Mouse (Mus musculus): ENCODE measurements at regions not wholly inside any gene's neighbourhood (a gene's known extent, or its start where the extent isn't known, plus 50 kb on each side); places are given as distances from the start of the nearest gene placed in this dataset.
A peak's percentile ranks its signal among the peaks of the same experiment; 100 is the strongest.

- no peak for DNase-seq
These were observed 84.1 kb upstream of the Irs2 start for GRCm38 (mm10) chr8:11092348-11092747.

- no peak for DNase-seq
These were observed 83.6 kb upstream of the Irs2 start for GRCm38 (mm10) chr8:11091675-11092345.

GRCm38 (mm10) chr8:11088946-11089665 is 80.8 kb upstream of the Irs2 start:
- DNase-seq = peak; percentile 64 to 85

DNA sequence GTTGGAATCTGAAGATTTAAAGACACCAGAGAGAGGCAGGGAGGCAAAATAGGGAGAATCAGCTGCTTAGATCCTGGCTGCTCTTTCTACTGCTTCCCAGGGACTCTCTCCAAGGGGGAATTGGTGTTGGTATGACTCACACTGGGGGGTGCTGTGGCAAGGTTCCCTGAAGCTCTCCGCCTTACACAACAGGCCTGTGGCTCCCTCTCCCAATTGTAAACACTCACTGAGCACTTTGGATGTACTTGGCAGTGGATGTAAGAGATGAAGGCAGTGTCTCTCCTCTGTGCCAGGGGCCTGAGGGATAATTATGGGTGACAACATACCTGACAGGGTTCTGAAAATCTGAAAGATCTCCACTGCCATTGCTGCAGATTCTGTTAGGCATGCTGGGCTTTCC is 77.0 kb upstream of the Irs2 start:
- no peak for DNase-seq

DNA sequence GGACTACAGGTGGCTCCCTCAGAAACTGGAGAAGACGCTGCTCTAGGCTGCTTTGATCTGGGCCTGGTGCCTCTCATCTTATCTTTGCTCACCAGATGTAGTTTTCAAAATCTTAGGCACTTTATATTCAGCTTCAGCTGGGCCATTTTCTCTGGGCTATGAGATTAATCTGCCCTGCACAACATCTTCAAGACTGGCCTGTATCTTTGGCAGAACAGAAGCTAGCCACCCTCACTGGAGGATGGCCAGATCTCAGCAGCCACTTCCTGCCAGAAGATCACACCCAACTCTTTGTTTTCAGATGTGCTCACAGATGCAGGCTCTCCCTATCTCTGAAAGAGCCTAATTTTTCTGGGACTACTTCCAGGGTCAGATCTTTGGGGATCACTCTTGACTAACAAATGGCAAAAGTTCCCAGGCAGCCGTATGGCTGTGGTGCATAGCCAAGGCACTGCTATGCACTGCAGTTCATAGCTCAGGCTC is 75.8 kb upstream of the Irs2 start:
- DNase-seq = peak; percentile 37 to 66

DNA sequence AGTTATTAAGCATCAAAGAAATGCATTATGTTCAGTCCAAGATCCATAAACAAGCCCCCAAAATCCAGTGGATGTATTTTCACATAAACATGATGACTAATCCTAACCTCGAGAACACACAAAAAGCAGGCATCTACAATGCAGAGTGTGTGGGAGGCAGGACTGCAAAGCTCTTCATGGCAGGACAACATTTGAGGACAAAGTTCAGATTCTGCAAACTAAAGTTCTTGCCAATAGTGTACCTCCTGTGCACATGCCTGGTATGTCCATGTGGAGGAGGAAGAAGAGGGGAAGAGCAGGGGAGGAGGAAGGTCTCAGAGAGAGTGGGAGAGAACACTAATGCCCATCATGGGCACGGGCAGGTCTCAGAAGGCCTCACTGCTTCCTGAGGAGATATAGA is 72.6 kb upstream of the Irs2 start:
- DNase-seq = no peak

DNA sequence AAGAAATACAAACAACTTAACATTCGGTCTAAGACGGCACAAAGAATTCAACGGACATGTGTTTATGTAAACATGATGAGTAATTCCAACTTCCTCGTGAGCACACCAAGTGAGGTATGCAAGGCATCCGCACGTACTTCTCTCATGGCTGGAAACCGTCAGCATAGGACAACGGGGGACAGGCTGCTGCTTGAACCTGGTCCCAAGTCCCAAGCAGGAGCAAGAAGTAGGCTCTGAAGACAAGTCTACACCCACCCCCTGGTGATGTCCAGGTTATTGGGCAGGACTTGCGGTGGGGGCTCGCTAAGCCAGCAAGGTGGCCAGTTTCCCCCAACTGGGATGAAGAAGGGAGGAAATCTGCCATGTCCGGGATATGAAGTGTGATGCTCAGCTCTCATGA is 71.5 kb upstream of the Irs2 start:
- DNase-seq = no peak

DNA sequence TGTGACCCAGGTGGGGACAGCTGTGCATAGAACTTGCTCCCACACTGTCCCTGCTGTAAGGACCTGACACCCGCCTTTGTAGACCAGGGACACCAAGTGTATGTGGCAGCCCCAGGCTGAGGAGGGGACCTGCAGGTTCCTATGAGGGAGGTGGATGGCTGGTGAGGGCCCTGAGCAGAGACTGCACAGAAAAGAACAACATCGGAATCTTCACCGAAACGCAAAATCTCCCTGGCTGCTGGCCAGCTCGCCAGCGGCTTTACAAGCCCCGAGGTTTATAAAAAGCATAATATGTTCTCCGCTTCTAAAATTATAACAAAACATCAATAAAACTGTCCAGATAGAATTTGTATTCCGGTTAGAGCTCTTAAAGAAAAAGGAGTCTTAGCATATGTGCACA is 68.9 kb upstream of the Irs2 start:
- peak; percentile 52 to 61 for DNase-seq

- DNase-seq = no peak
These were observed 62.9 kb upstream of the Irs2 start for GRCm38 (mm10) chr8:11071162-11071561.

GRCm38 (mm10) chr8:11067450-11067849 is 59.2 kb upstream of the Irs2 start:
- DNase-seq = no peak

DNA sequence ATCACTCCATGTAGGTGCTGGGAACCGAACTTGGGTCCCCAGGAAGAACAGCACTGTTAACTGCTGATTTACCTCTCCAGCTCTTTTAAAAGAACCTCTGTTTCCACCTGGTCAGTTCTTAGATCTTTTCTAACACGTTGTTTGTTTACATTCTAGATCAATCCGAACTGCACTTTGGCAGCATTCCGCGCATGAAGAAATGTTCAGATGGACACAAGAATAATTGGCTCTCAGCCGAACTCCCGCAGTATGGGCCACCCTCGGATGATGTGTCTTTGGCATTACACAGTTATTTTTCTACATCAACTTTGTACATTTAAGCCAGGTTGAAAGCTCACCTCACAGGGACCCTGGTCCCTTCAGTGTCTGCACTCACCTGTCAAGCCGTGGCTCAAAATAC is 57.7 kb upstream of the Irs2 start:
- no peak for DNase-seq

DNA sequence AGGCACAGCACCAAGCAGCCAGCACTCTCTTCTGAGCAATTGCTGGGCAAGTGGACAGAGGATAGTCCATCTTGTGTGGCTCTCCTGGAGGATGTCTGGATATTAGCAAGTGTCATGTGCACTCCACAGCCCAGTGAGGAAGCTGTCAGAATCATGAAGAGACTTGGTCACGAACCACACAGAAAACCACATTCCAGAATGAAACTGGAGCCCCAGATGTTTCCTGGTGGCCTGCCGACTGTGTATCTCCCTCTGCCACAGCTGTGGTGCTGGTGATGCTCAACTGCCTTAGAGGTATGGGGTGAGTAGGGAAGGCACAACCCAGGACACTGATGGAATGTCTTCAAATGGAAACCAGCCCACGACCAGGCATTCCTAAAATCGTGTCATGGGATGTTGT is 57.0 kb upstream of the Irs2 start:
- DNase-seq = no peak

DNA sequence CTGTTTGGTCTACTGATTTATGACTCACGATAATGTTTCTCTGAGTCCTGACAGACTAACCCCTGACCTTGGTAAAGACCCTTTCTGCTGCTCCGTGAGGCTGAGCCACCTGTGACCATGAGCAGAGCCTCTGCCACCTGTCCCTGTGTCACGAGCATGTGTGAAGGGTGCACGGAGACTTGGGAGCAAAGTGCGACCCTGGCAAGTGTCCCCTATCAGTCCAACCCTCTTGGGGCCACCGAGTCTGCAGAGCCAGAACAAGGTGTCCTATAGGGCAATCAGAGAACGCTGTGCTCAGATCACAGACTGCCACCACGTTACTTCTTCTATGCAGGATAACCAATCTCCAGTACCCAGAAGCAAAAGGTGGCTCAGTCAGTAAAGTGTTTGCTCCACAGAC is 54.8 kb upstream of the Irs2 start:
- DNase-seq = no peak

DNA sequence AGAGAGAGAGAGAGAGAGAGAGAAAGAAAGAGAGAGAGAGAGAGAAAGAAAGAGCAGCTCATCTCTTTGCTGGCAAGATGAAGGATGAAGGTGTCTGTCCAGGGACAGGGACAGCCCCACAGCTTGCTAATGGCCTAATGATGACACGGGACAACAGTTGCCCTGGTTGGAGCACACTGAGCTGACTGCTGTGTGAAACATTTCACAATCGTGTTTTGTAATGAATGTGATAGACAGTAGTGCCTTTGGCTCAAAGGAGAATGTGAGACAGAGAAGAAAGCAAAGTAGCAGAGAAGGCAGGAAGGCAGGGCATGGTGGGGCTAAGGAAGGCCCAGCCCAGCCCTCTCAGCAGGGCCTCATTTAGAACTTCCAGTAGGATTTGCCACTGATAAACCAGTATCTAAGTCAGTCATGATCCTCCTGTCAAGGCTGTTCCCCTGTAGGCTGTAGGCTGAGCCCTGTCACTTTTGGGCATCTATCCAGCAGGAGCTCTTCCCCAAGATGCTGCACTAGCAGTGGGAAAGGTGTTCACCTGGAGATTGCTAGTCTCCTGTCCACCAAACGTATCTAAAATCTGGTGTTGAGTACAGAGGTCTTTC is 54.2 kb upstream of the Irs2 start:
- DNase-seq = no peak

DNA sequence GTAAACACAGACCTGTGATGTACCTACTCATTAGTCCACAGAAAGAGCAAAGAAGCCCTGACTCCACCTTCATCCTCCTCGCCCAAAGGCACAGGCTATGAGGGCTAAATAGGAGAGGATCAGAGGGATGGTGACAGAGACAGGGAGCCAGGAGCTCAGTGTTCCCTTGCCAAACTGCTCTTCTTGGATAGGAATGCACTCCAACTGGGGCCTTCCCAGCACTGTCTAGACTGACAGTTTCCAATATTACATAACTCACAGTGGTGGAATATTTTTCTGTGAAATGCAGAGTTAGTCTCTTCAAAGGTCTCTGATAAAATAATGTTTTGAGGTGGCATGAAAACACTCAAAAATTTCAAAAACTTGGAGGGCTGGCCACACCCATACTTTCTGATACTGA is 53.5 kb upstream of the Irs2 start:
- DNase-seq = no peak

GRCm38 (mm10) chr8:11060604-11061003 is 52.3 kb upstream of the Irs2 start:
- DNase-seq = no peak

DNA sequence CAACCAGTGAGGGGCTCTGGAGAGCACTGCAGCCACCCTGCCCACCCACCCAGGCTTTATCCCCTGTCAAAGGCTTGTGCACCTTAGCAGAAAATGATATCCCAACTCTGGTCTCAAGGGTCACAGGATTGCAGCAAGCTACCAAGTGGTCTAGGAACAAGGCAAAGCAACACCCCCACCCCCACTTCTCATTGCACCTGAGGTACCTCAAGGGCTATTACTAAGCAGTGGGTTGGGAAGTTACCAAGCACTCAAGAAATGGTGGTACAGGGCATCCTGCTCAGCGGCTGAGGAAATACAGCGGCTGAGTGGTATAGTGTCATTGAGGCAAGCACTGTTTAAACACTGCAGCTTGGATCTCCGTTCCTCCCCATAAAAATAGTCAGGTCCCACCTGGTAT is 50.1 kb upstream of the Irs2 start:
- DNase-seq = no peak

All from cerebellum, postnatal 10 days (tissue).